Mouse (Mus musculus) spleen, adult 12 weeks (tissue): ENCODE measurements around the gene Rtbdn.
"Not testable (repeated sequence)": the region's sequence is repeated elsewhere in the genome, so short reads cannot be mapped to it uniquely, and the experiment has no call there.

Experiments
- DNase-seq: peaks from one replicate; pipeline ENCODE4 v3.0.0; 2022; ENCODE audit warnings: low spot score

The Rtbdn gene

DNA sequence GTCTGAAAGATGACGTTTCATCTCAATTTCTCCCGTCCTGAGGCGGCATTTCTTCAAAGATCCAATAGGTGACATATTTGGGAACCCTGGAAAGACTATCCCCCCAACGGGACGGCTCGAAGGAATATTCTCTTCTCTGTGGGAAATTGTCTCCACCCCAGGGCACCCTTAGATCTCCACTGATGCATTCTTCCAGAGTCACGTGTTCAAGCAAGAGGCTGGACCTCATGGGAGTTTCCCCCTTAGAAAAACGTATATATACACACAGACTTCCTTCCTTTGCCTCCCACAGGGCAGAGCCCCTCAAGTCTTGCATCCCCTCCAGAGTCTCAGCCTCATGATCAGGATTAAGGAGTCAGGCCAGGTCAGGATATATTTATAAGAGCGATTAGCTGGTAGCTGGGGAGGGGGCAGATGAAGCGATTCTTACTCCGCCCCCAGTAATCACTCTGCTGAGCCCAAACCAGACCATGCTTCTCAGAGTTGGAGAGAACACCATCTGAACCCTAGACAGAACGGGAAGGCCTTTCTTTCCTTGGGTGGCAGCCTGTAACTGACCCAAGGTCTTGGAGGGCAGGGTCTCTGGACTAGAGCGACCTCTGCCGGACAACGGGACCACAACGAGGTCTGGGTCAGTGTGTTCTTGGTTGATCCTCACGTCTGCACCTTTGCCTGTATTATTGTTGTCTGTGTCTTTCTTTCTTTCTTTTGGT lies at the start of gene Rtbdn:
Gene Rtbdn, plus strand, starts transcription at position 464 of the 713 bp plus-strand sequence.
- no peak for DNase-seq

- DNase-seq: peak; percentile 70
Observed at GRCm38 (mm10) chr8:84901071-84901470, 45.7 kb upstream of the Rtbdn start.

- DNase-seq: peak; percentile 48
Observed at GRCm38 (mm10) chr8:84901752-84902151, 45.0 kb upstream of the Rtbdn start, which contains the start of gene Klf1. TSS of gene Klf1 (plus strand) at chr8:84901928.

DNA sequence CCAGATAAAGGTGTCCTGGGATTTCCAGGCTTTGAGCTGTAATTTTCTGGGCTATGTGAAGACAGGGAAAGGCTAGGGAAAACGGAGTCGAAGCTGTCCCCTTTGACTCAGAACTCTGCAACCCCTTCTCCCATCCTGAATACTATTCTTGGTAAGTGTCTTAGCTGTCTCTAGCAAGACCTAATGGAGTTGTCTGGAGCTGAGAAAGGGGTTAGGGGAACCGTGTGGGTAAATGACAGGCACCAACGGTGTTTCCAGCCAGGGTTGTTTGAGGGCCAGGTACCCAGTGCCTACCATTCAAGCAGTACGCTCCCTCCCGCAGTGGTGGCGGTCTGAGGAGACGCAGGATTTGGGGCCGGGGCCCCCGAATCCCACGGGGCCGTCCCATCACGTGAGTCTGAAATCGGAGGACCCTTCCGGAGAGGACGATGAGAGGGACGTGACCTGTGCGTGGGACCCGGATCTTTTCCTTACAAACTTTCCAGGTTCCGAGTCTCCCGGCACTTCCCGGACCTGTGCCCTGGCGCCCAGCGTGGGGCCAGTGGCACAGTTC lies 44.3 kb upstream of the Rtbdn start:
- no peak for DNase-seq

- peak; percentile 83 for DNase-seq
Observed at GRCm38 (mm10) chr8:84902920-84903661, 43.7 kb upstream of the Rtbdn start.

- DNase-seq: no peak
Observed at GRCm38 (mm10) chr8:84904351-84904750, 42.4 kb upstream of the Rtbdn start.

DNA sequence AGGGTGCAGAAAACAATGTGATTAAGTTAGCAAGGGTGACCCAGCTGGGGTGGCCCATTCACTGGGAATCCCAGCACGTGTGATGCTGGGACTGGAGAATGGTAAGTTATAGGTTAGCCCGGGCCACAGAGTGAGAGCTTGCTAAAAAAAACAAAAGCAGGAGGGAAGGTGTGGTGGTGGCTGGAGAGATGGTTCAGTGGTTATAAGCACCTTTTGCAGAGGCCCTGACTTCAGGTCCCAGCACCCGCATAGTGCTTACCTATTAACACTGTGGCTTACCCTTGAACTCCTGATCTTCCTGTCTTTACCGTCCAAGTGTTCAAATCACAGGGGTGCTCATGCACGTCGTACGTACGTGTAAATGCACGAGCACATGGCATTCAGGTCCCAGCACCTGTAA lies 39.8 kb upstream of the Rtbdn start:
- DNase-seq: no peak

GRCm38 (mm10) chr8:84907493-84907892 lies 39.3 kb upstream of the Rtbdn start:
- DNase-seq: no peak

DNA sequence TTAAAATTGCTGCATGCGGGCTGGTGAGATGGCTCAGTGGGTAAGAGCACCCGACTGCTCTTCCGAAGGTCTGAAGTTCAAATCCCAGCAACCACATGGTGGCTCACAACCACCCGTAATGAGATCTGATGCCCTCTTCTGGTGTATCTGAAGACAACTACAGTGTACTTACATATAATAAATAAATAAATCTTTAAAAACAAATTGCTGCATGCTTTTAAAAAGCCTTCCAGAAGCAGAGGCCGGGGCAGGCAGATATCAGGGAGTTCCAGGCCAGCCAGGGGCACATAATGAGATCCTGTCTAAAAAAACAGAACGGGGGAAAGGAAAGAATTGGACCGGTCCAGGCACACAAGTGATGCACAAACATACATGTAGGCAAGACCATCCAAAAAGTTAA lies 38.8 kb upstream of the Rtbdn start:
- not testable (repeated sequence) for DNase-seq

DNA sequence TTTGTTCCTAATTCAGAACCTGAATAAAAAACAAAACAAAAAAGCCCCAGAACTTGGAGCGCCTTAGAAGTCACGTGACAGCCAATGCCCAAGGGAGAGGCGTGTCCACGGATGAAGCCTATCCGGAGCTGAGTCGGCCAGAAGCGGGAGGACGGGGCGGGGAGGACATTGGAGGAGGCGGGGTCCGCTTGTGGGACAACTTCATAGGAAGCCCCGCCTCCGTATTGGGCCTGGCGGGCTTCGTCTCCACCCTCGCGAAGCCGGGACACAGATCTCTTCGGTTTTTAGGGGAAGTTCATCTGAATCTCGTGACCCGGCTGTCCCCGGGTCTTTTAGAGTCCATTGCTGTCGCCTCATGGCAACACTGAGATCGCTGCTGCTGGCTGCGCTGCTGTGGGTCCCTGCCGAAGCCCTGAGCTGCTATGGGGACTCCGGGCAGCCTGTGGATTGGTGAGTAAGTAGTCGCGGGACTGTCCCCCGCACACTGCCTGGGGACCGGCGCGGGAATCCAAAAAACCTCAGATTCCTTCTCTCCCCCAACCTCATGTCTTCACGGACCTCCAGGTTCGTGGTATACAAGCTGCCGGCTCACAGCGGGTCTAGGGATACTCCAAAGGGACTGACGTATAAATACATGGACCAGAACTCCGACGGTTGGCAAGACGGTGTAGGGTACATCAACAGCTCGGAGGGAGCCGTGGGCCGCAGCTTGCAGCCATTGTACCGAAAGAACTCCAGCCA lies 38.2 kb upstream of the Rtbdn start, which contains the start of gene Dnase2a:
Gene Dnase2a, plus strand, starts transcription at position 140 of the 741 bp plus-strand sequence.
- DNase-seq: peak; percentile 94

- DNase-seq: no peak
Observed at GRCm38 (mm10) chr8:84909162-84909767, 37.5 kb upstream of the Rtbdn start.

DNA sequence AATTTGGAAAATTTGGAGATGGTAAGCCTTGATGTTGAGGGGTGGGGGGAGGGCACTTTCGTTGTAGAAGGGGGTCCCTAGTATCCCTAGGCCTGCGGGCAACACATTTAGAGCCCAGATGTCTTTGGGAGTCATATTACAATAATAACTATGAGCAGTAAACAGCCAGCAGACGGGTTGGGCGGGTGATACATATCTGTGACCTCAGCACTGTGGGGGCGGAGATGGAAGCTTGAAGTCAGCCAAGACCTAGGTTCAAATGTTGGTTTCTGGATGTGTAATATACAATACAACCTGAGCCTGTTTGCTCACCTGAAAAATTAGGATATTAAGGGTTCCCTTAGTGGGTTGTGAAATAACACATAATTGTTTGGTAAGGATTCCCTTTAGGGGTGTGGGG lies 36.8 kb upstream of the Rtbdn start:
- peak; percentile 33 for DNase-seq

GRCm38 (mm10) chr8:84910551-84910950 lies 36.2 kb upstream of the Rtbdn start:
- no peak for DNase-seq

- DNase-seq: no peak
Observed at GRCm38 (mm10) chr8:84911854-84912253, 34.9 kb upstream of the Rtbdn start.

DNA sequence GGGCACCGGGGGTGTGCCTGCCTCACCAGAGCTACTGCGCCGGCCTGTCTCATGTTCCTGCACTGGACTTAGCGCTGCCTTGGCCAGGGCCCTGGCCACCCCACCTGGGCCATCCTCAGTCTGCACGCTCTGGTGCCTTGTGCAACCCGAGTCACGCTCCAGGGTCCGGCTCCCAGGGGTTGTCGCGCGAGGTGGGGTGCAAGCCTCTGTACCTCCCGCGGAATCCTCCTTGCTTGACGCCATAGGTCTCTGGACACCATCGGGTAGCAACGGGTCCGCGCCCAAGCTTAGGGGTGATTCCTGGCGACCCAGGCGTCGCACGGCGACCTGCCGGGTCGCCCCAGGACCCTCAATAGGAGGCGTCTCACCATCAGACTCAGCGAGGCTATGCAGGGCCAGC lies 34.4 kb upstream of the Rtbdn start:
- no peak for DNase-seq

- peak; percentile 78 for DNase-seq
Observed at GRCm38 (mm10) chr8:84912895-84913501, 33.8 kb upstream of the Rtbdn start.

- DNase-seq: no peak
Observed at GRCm38 (mm10) chr8:84913502-84913900, 33.3 kb upstream of the Rtbdn start.

GRCm38 (mm10) chr8:84913960-84914359 lies 32.8 kb upstream of the Rtbdn start:
- DNase-seq: peak; percentile 65

GRCm38 (mm10) chr8:84915269-84915668 lies 31.5 kb upstream of the Rtbdn start:
- no peak for DNase-seq

GRCm38 (mm10) chr8:84917781-84918180 lies 29.0 kb upstream of the Rtbdn start:
- DNase-seq: no peak

DNA sequence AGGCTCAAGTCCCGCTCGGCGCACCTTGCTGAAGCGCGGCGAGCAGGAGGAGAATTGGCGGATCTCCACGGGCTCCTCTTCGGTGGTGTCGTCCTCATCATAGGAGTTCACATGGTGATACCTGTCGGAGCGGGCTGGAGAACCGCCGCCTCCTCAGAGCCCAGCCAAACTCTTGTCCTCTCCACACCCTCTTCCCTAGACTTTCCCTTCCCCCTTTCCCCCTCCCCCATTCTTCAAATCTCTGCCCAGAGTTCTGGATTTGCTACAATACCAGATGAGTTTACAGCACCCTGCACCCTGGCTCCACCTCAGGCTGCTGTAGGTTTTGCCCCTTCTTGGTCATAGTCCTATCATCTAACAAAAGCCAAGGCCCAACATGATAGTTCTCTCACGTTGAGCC lies 28.1 kb upstream of the Rtbdn start:
- DNase-seq: no peak
